Mouse (Mus musculus): Measurements from ENCODE around the gene Gfpt1. TPM values are rescaled to one million over a fixed set of nuclear protein-coding genes. Genes with fewer than 3 reads are reported as not detected.

The Gfpt1 gene
- polyA plus RNA-seq, 1 experiment from 2014 or later: 22.3 TPM

DNA sequence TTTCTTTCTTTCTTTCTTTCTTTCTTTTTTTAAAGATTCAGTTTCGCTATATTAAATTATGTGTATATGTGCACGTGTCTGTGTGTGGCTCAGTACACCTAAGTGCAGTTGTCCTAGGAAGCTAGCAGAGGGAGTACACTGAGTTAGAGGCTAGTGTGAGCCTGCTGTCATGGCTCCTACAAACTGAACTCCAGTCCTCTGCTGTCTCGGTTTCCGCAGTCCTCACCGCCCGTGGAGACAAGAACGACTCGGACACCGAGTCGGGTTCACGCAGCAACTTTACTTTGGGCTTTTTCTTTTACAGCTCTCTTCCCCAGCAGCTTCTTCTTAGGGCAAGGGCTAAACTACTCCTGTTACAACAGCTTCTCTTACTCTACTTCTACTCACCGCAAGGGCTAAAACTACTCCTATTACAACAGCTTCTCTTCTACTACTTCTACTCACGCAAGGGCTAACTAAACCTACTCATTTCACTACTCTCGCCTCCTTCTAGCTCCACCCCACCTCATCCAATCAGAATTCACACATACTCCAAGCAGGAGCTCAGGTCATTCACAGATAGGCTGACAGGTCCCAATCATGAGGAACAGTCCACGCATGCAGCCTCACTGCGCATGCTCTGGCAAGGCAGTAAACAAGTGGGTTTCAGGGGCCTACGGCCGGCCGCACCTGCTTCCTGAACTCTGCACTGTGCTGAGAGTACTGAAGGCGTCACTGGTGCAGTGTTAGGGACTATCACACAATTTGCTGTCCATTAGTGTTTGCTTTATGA, 76.6 kb downstream of the Gfpt1 start:
- WGBS: 69% methylated on average over 20 of the region's 20 CpGs
- Histone ChIP-seq H3K4me3 (ENCODE audit: low read length) (no peak overlapping the region), H3K36me3 (ENCODE audit: control insufficient read depth, insufficient read depth, low read length) (no peaks in the 10 kb centered on the region), H3K9me3 (ENCODE audit: control insufficient read depth, low read length) (no peaks in the 10 kb centered on the region), H3K4me2 (replicated peaks; ENCODE audit: low read depth, low read length) (no peak overlapping the region), H3K4me1 (ENCODE audit: control insufficient read depth, insufficient read depth, low read length) (no peaks in the 10 kb centered on the region), H3K27me3 (ENCODE audit: control insufficient read depth, insufficient read depth, low read length) (no peaks in the 10 kb centered on the region), H3K27ac (ENCODE audit: low read depth, low read length) (no peak overlapping the region), H3K9ac (ENCODE audit: low read depth, low read length) (no peak overlapping the region)
- no peak for ATAC-seq (ENCODE audit: low FRiP score, low TSS enrichment)

DNA sequence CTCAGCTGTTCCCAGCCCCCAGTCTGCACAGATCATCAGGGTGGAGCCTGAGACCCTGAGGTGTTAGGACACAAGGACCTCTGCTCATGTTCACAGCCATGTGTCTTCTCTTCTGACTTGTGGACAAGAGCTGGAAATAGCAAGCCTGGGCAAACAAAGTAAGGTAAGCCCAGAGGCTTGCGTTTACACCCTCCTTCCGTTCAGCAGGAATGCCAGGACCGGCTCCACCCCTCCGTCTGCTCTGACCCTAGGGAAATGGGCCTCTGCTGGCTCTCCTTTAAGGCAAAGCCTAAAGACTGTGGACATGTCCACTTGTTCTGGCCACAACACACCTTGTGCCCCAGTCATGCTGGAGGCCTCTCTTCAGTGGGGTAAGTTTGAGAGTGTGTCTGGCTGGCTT, 77.3 kb downstream of the Gfpt1 start:
- 29% methylated on average over 4 of the region's 4 CpGs for WGBS
- no peak overlapping the region for H3K4me3 ChIP-seq (ENCODE audit: low read length)
- no peaks in the 10 kb centered on the region for H3K27me3 ChIP-seq (ENCODE audit: control insufficient read depth, insufficient read depth, low read length)
- no peak for ATAC-seq (ENCODE audit: low FRiP score, low TSS enrichment)
- no peaks in the 10 kb centered on the region for H3K9me3 ChIP-seq (ENCODE audit: control insufficient read depth, low read length)
- no peaks in the 10 kb centered on the region for H3K4me1 ChIP-seq (ENCODE audit: control insufficient read depth, insufficient read depth, low read length)
- no peak overlapping the region for H3K27ac ChIP-seq (ENCODE audit: low read depth, low read length)
- no peak overlapping the region for H3K4me2 ChIP-seq (replicated peaks; ENCODE audit: low read depth, low read length)
- H3K36me3 ChIP-seq (ENCODE audit: control insufficient read depth, insufficient read depth, low read length): no peaks in the 10 kb centered on the region
- no peak overlapping the region for H3K9ac ChIP-seq (ENCODE audit: low read depth, low read length)

DNA sequence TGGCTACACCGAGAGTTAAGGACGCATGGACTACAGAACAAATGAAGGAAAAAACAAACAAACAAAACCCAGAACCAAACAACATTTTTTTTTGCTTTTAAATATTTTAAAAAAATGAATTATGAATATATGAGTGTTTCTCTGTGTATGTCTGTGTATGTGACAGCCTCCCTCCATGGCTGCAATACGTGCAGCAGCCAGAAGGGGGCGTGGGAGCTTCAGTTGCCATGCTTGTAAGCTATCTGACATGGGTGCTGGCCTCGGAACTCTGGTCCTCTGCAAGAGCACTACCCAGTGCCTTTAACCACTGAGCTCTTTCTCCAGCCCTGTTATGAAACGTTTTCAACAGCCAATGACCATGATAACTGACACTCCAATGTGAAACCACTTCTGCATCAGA, 78.0 kb downstream of the Gfpt1 start:
- H3K9me3 ChIP-seq (ENCODE audit: control insufficient read depth, low read length): no peaks in the 10 kb centered on the region
- no peak overlapping the region for H3K4me2 ChIP-seq (replicated peaks; ENCODE audit: low read depth, low read length)
- no peak overlapping the region for H3K27ac ChIP-seq (ENCODE audit: low read depth, low read length)

DNA sequence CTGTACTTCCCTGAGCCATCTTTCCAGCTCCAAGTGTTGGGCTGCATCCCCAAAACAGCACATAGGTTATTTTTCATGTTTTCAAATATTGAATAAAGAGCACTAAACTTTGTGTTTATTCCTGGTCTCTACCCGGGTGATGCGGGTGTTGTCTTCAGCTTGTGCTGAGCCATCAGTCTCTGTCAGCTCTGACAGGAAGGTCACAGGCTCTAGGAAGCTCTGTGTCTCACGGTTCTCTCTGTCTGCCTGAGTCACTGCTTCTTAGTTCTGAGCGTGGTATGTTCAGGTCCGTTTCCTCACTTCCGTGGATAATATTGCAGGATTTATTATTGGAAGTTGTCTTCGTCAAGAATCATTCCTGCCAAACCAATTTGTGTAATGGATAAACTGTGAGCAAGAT, 79.3 kb downstream of the Gfpt1 start:
- no peak overlapping the region for H3K27ac ChIP-seq (ENCODE audit: low read depth, low read length)
- no peak overlapping the region for H3K4me3 ChIP-seq (ENCODE audit: low read length)
- no peak overlapping the region for H3K9ac ChIP-seq (ENCODE audit: low read depth, low read length)
- WGBS: 83% methylated on average over 7 of the region's 7 CpGs
- no peaks in the 10 kb centered on the region for H3K36me3 ChIP-seq (ENCODE audit: control insufficient read depth, insufficient read depth, low read length)
- no peak overlapping the region for H3K4me2 ChIP-seq (replicated peaks; ENCODE audit: low read depth, low read length)
- no peaks in the 10 kb centered on the region for H3K4me1 ChIP-seq (ENCODE audit: control insufficient read depth, insufficient read depth, low read length)
- ATAC-seq (ENCODE audit: low FRiP score, low TSS enrichment): no peak
- no peaks in the 10 kb centered on the region for H3K9me3 ChIP-seq (ENCODE audit: control insufficient read depth, low read length)
- no peaks in the 10 kb centered on the region for H3K27me3 ChIP-seq (ENCODE audit: control insufficient read depth, insufficient read depth, low read length)

More for the DNA sequence above, 78.0 kb downstream of the Gfpt1 start:
- no peaks in the 10 kb centered on the region for H3K27me3 ChIP-seq (ENCODE audit: control insufficient read depth, insufficient read depth, low read length)
- H3K4me1 ChIP-seq (ENCODE audit: control insufficient read depth, insufficient read depth, low read length): no peaks in the 10 kb centered on the region
- H3K9ac ChIP-seq (ENCODE audit: low read depth, low read length): no peak overlapping the region
- 91% methylated on average over 6 of the region's 6 CpGs for WGBS
- H3K36me3 ChIP-seq (ENCODE audit: control insufficient read depth, insufficient read depth, low read length): no peaks in the 10 kb centered on the region
- no peak overlapping the region for H3K4me3 ChIP-seq (ENCODE audit: low read length)
- ATAC-seq (ENCODE audit: low FRiP score, low TSS enrichment): no peak

DNA sequence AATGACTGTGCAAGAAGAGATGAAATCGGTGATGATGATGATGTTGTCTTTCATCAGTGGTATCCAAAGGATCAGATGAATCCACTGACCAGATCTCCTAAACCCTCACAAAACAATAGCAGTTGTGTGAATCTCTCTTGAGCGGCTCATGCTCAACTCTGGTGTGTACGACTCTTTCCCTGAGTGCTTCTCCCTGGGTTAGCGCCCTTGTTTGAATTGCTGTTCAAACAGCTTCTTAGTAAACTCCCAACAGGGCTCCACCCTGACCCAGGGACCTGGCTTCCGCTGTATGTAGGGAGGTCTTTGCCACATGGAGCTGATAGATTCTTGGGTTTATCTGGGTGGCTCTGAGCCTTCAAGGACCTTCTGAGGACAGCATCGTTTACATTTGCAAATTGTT, 80.8 kb downstream of the Gfpt1 start:
- Histone ChIP-seq H3K9me3 (ENCODE audit: control insufficient read depth, low read length) (no peaks in the 10 kb centered on the region), H3K36me3 (ENCODE audit: control insufficient read depth, insufficient read depth, low read length) (no peaks in the 10 kb centered on the region), H3K4me3 (ENCODE audit: low read length) (no peak overlapping the region), H3K27ac (ENCODE audit: low read depth, low read length) (no peak overlapping the region), H3K9ac (ENCODE audit: low read depth, low read length) (no peak overlapping the region), H3K4me1 (ENCODE audit: control insufficient read depth, insufficient read depth, low read length) (no peaks in the 10 kb centered on the region), H3K27me3 (ENCODE audit: control insufficient read depth, insufficient read depth, low read length) (no peaks in the 10 kb centered on the region), H3K4me2 (replicated peaks; ENCODE audit: low read depth, low read length) (no peak overlapping the region)
- ATAC-seq (ENCODE audit: low FRiP score, low TSS enrichment): no peak
- 89% methylated on average over 6 of the region's 6 CpGs for WGBS

DNA sequence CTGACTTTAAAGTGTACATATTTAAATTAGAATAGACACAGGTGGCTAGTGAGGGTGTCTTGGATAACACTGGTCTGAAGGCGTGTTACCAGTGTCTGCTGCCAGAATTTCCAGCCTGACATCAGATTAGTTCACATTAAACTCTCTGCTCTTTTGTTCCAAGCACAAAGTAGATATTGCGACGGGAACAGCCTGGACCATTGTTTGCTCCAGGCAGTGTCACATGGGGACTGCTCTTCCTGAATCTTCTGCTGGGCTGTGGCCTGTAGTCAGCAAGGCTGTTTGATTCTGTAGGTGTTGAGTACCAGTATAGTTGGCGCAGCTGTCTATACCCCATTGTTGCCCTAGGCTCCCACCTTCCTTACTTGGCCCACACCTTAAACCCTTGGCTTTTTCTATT, 81.3 kb downstream of the Gfpt1 start:
- Histone ChIP-seq H3K36me3 (ENCODE audit: control insufficient read depth, insufficient read depth, low read length) (no peaks in the 10 kb centered on the region), H3K4me3 (ENCODE audit: low read length) (no peak overlapping the region), H3K4me2 (replicated peaks; ENCODE audit: low read depth, low read length) (no peak overlapping the region), H3K9ac (ENCODE audit: low read depth, low read length) (no peak overlapping the region), H3K4me1 (ENCODE audit: control insufficient read depth, insufficient read depth, low read length) (no peaks in the 10 kb centered on the region), H3K27me3 (ENCODE audit: control insufficient read depth, insufficient read depth, low read length) (no peaks in the 10 kb centered on the region), H3K9me3 (ENCODE audit: control insufficient read depth, low read length) (no peaks in the 10 kb centered on the region), H3K27ac (ENCODE audit: low read depth, low read length) (no peak overlapping the region)
- ATAC-seq (ENCODE audit: low FRiP score, low TSS enrichment): no peak
- WGBS: 92% methylated on average over 4 of the region's 4 CpGs

DNA sequence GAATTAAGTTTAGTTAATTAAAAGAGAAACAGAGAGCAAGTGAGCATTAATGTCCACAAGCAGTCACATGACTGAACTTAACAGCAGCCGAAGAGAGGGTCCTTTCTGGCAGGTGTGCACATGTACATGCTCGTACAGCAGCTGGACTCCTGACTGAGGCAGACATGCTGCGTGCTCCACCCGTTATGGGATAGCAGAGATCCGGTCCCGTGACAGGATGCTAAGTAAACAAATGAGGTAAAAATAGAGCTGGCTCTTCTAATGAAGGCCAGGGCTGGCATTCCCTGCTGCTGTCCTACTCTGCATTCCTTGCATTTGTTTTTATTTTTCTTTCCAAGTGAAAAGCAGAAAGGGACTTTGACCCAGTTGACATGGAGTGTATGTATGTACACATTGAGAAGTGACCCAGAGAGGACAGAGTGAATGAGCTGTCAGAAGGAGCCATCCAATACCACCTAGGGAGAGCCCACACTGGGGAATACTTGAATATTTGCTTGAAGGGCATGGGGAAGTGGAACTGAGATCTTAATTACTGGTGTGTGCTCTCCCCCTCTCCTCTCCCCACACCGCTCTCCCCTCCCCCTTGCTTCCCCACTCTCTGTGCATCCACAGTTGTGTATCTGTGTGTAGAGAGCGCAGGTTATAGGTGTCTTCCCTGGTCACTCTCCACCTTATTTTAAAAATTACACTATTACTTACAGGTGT, 84.6 kb downstream of the Gfpt1 start:
- no peaks in the 10 kb centered on the region for H3K9me3 ChIP-seq (ENCODE audit: control insufficient read depth, low read length)
- H3K4me2 ChIP-seq (replicated peaks; ENCODE audit: low read depth, low read length): no peak overlapping the region
- no peaks in the 10 kb centered on the region for H3K27me3 ChIP-seq (ENCODE audit: control insufficient read depth, insufficient read depth, low read length)
- ATAC-seq (ENCODE audit: low FRiP score, low TSS enrichment): no peak
- H3K4me1 ChIP-seq (ENCODE audit: control insufficient read depth, insufficient read depth, low read length): no peaks in the 10 kb centered on the region
- H3K4me3 ChIP-seq (ENCODE audit: low read length): no peak overlapping the region
- H3K9ac ChIP-seq (ENCODE audit: low read depth, low read length): no peak overlapping the region
- H3K27ac ChIP-seq (ENCODE audit: low read depth, low read length): no peak overlapping the region
- H3K36me3 ChIP-seq (ENCODE audit: control insufficient read depth, insufficient read depth, low read length): no peaks in the 10 kb centered on the region
- WGBS: 53% methylated on average over 8 of the region's 8 CpGs

DNA sequence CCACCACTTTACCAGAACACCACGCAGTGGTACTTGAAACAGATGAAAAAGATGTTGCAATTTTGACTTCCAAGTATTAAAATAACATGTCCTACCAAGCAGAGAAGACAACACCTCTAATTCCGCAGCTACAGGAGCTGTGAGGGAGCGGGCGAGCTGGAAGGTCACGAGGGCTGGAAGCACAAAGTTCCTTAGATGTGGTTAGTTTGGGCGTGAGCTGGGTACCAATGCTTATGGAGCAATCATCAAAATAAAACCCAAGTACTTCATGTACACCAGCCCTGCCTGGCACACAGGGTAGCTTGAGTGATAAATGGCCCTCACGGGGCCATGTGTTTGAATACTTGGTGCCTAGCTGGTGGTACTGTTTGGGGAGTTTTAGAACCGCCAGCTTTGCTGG, 87.2 kb downstream of the Gfpt1 start:
- H3K9ac ChIP-seq (ENCODE audit: low read depth, low read length): no peak overlapping the region
- H3K4me2 ChIP-seq (replicated peaks; ENCODE audit: low read depth, low read length): no peak overlapping the region
- H3K27ac ChIP-seq (ENCODE audit: low read depth, low read length): no peak overlapping the region
- 91% methylated on average over 8 of the region's 8 CpGs for WGBS
- no peaks in the 10 kb centered on the region for H3K9me3 ChIP-seq (ENCODE audit: control insufficient read depth, low read length)
- no peak overlapping the region for H3K4me3 ChIP-seq (ENCODE audit: low read length)
- H3K36me3 ChIP-seq (ENCODE audit: control insufficient read depth, insufficient read depth, low read length): no peaks in the 10 kb centered on the region
- H3K4me1 ChIP-seq (ENCODE audit: control insufficient read depth, insufficient read depth, low read length): no peaks in the 10 kb centered on the region
- no peak for ATAC-seq (ENCODE audit: low FRiP score, low TSS enrichment)
- no peaks in the 10 kb centered on the region for H3K27me3 ChIP-seq (ENCODE audit: control insufficient read depth, insufficient read depth, low read length)

DNA sequence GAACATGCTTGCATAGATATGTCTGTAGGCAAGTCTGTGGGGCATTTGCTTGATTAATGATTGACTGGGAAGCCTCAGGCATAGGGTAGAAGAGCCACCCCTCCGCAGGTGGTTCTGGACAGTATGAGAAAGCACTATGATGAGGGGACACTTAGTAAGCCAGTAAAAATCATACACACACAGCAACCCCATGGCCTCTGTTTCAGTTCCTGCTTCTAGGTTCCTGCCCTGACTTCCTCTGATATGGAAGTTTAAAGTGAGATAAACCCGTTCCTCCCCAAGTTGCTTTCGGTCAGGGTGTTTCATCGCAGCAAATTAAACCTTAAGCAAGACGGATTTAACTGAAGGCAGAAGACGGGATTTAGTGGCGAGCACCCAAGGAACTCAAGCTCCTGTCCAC, 88.0 kb downstream of the Gfpt1 start:
- H3K4me1 ChIP-seq (ENCODE audit: control insufficient read depth, insufficient read depth, low read length): no peaks in the 10 kb centered on the region
- no peak for ATAC-seq (ENCODE audit: low FRiP score, low TSS enrichment)
- no peak overlapping the region for H3K9ac ChIP-seq (ENCODE audit: low read depth, low read length)
- no peaks in the 10 kb centered on the region for H3K9me3 ChIP-seq (ENCODE audit: control insufficient read depth, low read length)
- H3K4me3 ChIP-seq (ENCODE audit: low read length): no peak overlapping the region
- no peak overlapping the region for H3K4me2 ChIP-seq (replicated peaks; ENCODE audit: low read depth, low read length)
- H3K27me3 ChIP-seq (ENCODE audit: control insufficient read depth, insufficient read depth, low read length): no peaks in the 10 kb centered on the region
- no peak overlapping the region for H3K27ac ChIP-seq (ENCODE audit: low read depth, low read length)
- no peaks in the 10 kb centered on the region; the same call in 1 of the 2 replicates for H3K36me3 ChIP-seq (ENCODE audit: control insufficient read depth, insufficient read depth, low read length)
- WGBS: 93% methylated on average over 7 of the region's 7 CpGs

Measured in kidney, embryonic 14.5 days (tissue).